Mouse (Mus musculus): ENCODE data around the gene Orai2.

DNA sequence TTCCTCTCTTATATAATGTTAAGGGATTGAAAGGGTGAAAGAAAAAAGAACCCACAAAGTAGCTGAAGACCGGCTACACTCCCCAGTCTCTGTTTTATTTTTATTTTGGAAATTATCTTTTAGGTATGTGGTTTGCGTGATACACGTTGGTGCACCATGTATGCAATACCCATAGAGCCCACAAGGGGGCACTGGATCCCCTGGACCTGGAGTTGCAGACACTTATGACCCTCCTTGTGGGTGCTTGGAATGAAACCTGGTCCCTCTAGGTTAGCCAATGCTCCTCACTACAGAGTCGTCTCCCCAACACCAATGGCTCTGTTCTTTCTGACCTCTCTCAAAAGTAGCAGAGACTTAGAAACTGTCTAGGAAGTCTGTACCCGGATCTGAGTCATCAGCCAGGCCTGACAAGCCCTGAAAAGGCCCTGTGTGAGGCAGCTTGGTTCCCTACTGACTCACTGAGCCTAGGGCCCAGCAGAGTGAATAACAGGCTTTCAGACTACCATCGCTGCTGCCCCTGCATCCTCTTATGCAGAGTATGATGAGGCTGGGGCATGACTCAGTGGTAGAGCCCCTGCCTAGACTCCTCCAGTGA, 27.3 kb downstream of the Orai2 start:
- peak; percentile 65 for TF ChIP-seq CTCF (IDR thresholded peaks at IDR 0.05; ENCODE audit: low read depth, low read length)
- TF ChIP-seq POLR2A (IDR thresholded peaks at IDR 0.05; ENCODE audit: borderline replicate concordance, low read depth, low read length), result no peak

Measured in bone marrow macrophage, adult 2 months (primary cell).